Mouse (Mus musculus): ENCODE results near the gene Arl14.
A peak's percentile ranks its signal among the peaks of the same experiment; 100 is the strongest.

The Arl14 gene

DNA sequence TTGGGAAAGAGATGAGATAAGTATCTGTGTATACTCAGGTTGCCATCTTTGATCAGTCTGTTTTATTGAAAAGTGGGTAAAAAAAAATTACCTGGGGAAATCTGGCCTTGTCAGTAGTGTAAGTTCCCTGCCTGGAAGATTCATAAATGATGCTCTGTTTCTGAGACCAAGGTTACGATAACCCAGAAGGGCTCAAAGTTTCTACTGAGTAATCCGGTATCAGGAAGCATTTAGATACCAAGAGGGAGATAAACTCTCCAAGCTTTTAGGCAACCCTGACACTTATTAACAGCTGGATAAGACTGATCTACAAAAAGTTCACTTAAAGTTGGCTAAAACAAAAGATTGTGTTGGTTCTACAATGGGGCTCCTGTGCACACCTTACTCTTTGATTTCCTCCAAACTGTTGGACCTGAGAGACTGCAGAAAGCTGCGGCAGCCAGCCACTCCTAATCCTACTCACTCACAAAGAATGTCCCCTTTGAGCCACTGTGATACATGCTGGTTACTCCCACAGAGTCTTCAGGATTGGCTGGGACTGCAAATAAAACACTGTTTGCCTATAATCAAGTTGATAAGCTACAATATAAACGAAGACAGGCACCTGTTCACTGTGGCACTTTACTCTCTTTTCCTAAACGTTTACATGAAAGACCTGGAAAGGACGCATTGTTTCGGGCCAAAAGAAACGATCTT, at the start of gene Arl14:
TSS of gene Arl14 (plus strand) at position 614 of the 696 bp plus-strand sequence.
- DNase-seq: no peak

DNA sequence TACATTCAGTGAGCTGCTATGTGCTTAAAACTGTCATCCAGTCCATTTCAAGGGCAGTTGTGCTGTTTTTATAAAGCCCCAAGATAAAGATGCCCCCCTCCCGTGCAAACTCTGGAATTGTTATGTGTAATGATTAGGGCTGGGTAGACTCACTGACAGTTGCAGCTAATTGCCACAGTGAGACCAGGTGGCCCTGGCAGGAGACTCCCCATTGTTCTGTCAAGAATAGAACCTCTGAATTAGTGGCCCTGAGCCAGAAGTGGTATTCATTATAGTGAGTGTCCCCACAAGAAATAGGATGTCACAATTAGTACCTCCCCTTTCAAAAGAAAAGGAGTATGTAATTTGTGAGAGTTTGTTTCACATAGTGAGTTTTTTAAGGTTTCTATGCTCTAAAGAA, 47.0 kb upstream of the Arl14 start:
- no peak for DNase-seq

DNA sequence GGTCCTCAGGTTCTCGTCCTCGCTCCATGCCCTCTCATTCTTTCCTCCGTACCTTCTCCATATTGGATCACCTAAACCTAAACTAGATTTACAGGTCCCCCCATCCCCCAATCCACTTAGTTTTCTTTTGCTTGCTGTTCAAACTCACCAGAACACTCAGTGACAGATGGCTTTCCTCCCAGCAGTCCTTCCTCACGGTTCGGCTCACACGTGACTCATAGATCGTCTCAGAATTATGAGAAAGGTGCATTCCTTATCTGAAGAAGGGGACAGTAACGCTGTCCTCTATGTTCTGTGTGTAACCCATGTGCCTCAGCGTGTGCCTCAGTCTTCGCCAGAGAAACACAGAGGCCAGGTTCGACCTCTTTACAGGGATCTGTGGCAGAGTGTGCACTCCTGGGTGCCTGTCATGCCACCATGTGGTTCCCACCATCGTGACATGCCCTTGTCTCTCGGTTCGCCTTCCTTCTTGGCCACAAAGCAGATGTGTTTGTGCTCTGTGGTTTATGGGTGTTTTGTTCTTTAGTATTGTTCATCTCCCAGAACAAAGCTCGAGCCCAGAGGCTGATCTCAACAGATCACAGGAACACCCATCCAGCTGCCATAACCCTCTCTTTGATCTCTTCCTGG, 44.9 kb upstream of the Arl14 start:
- DNase-seq: no peak

DNA sequence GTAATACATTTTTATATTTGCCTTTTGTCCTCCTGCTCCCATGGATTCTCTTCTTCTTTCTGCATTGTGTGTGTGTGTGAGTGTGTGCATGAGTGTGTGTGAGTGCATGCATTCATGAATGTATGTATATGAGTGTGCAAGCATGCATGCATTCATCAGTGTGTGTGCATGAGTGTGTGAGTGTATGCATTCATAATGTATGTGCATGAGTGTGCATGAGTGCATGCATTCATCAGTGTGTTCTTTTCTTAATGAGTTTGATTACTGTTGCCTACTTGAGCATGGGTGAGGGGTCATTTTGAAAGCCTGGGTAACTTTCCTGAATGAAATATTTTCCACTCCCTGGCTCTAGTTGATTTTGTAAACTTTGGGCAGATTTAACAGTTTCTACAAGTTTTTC, 44.3 kb upstream of the Arl14 start:
- no peak for DNase-seq

DNA sequence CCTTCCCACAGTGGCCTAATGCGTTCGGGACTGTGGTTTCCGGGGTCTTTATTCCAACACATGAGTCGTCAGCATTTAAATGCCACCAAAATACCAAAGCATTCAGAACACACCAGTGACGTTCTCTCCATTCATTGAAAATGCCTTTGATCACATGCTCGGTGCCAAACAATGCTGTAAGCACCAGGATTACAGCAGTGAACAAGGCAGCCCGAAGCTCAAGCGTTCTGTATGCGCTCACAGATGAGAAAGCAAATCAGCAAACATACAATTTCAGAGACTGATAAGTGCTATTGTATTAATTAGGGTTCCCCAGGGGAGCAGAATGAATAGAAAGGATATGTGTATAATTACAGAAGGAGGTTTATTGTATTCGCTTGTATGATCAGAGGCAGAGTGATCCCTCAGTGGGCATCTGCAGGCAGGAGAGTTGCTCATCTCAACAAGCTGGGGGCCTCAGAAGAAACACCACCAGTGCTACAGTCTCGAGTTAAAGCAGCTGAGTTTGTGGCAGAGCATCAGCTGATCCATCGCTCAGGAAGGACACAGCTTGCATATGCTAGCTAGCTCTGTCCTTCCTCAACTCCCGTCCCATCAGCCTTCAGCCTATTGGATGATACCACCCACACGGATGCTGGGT, 43.7 kb upstream of the Arl14 start:
- no peak for DNase-seq

DNA sequence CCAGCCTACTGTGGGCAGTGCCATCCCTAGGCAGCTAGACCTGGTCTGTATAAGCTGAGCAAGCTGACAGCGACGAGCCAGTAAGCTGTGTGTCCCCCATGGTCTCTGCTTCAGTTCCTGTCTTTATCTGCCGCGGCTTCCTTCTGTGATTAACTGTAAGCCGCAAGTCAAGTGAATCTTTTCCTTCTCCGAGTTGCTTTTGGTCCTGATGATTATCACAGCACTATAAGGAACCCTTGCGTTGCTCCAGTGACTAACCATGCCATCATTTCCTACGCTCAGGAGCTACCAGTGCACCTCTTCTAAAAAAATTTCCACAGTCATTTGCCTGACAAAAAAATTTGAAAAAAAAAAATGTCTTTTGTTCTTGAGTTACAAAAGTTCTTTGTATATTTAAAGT, 40.7 kb upstream of the Arl14 start:
- no peak for DNase-seq

DNA sequence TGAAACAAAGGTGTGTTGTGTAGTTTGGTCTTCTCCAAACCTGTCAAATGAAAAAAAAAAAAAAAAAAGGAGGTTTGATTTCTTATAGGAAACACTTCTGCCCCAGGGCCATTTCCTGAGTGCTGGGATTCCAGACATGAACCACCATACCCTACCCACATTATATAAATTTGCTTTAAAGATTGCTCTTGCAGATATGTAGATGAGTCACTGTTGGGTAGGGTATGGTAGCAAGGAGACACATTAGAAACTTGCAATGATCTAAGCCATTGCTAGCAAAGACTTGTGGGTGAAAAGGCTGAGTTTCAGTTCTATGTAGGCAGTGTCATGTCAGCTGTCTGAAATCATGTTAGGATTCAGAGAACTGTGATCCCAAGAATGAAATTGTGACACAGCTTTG, 40.0 kb upstream of the Arl14 start:
- DNase-seq: no peak

DNA sequence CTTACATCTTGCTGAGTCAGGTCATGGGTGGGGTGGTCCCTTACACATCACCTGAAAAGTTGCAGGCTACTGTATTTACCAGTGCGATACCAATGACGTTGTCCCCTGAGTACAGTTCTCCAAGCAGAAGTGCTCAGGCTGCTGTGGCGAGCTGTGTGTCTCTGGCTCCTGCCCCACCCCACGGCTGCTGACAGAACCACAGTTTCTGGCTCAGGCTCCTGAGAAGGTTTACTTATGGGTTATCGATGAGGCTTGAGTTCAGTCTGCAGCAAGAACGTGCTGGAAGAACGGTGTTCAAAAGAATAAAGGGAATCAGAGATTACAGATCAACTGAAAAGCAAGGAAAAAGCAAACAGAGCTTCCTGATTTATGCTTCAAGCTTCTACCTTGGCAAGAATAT, 37.0 kb upstream of the Arl14 start:
- no peak for DNase-seq

DNA sequence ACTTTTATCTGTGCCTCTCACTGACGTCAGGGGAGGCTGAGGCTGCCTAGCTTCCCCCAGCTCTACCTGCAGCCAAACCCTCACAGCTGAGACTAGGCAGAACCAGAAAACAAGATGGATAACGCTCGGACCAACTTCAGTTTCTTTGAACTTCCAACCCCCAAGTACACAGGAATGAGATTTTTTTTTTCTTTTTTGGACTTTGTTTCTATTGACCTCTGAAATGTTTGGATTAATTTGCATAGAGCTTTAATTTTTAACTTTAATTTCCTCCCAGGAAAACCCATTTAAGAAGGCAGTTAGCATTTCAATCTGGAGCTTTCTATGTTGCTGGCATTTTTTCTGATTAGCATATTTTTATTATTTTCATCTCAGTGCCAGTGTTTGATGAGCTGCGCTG, 36.2 kb upstream of the Arl14 start:
- no peak for DNase-seq

DNA sequence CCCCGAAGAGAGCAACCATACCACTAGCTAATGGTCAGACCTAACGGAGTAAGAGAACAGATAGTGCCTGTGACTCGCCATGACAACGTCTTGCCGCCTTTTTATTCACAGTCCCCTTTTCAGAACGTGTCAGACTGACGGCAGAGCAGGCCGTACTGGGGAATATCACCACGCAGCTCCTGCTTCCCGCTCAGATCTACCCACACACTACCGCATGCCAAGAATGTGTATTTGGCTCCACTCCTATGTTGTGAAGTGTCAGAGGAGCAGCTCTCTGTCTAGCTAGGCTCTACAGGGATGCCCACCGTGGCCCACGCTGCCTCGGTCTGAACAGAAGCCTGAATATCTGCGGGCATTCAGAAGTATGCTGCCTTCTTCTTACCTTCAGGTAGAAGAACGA, 35.6 kb upstream of the Arl14 start:
- DNase-seq: peak; percentile 22

DNA sequence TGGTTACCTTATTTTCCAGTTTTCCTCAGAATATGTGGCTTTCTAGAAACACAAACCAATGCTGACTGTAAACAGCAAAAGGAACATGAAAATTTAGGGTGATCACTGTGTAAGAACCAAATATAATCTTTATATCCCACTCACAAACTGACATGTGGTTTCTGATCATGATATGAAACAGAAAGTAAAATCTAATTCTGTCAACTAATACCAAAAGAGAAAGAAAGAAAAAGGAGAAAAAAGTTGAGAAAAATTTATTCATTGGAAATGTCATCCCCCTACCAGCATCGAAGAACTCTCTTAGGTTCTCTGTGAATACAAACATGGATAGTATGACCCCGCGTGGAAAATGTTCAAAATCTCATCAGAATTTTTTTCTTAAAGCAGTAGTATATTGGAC, 29.2 kb upstream of the Arl14 start:
- no peak for DNase-seq

DNA sequence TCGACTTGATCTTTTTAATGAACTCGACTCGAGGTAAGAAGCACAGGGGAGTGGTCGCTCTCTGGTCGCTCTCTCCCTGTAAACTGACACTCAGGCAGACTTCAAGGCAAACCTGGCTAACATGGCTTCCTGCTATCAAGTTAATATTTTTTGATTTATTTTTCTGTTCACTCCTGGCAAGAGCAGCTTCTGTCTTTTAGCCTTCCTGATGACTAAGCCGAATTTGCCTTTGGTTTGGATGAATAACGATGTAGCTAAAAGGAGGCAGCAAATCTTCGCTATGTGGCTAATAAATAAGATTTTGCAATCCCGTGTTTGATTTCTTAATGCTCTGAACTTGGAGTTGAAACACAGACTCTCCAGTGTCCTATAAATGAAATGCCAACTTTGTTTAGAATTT, 27.7 kb upstream of the Arl14 start:
- DNase-seq: no peak

DNA sequence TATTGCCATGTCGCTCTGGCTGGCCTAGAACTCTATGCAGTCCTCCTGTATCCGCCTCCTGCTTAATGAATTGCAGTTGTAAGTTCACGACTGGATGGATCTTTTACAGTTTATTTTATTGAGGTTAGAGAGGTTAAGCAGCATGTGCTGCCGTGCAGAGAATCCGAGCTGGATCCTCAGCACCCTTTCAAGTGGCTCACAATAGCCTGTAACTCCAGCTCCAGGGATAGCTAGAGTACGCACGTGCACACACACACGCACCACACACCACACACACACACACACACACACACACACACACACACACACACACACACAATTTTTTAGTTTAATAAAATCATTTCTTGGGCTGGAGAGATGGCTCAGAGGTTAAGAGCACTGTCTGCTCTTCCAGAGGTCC, 27.0 kb upstream of the Arl14 start:
- no peak for DNase-seq

DNA sequence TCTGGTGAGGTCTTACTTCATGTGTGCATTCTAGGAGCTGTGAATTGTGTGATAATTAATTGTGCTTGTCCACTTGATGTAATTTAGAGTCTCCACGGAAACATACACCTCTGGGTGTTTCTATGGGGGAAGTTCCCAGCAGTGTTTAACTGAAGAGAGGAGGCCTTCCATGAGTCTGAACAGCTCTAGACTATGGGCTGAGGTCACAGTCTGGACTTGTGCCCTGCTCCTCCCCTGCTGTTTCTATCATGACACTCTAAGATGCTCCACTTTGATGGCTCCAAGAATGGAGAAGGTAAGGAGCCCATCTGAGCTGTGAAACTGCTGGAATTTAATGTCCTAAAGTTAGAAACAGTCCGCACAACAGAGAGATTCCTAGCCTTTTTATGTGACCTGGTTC, 24.1 kb upstream of the Arl14 start:
- DNase-seq: no peak

DNA sequence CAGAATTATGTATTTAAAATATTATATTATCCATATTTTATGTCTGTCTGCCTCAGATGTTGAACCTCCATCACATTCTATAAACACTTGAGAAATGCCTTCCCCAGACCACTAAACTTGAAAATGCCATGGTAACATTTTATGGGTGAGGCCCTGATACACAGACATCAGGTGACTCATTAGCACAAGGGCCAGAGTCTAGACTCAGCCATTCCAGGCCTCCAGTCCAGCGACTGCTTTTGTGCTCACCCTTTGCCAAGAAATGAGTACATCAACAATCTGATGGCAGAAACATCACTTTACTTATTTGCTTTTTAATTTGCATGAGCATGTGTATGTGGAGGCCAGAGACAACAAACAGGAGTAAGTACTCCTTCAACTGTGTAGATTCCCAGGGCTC, 22.0 kb upstream of the Arl14 start:
- no peak for DNase-seq

DNA sequence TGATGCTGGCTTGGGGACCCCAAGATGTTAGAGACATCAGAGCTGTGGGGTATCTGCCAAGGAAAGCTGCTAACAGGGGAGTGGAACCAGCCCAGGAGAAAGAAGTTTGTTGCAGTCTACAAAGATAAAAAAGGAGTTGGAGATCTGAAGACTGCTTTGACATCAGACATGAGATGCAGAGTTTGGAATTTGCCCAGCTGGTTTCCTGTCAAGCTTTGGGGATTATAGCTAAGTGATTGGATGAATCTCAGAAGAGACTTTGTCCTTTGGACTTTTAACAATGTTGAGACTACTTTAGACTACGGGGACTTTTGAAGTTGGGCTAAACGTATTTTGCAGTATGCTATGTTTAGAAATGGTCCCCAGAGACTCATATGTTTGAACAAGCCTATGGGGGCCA, 21.0 kb upstream of the Arl14 start:
- DNase-seq: no peak

DNA sequence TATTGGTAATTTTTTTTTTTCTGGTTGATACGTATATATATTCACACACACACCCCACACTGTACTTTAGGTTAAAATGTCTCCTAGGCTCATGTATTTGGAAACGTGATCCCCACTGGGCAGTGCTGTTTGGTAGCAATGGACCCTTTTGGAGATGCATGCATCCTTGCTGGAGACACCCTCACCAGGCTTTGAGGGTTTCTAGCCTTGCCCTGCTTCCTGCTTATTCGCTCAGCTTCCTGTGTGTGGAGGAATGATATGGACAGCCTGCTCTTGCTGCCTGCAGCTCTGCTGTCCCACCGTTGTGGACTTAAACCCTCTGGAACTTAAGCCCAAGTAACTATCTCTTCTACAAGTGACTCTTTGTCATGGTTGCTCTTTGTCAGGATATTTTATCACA, 19.3 kb upstream of the Arl14 start:
- DNase-seq: no peak

DNA sequence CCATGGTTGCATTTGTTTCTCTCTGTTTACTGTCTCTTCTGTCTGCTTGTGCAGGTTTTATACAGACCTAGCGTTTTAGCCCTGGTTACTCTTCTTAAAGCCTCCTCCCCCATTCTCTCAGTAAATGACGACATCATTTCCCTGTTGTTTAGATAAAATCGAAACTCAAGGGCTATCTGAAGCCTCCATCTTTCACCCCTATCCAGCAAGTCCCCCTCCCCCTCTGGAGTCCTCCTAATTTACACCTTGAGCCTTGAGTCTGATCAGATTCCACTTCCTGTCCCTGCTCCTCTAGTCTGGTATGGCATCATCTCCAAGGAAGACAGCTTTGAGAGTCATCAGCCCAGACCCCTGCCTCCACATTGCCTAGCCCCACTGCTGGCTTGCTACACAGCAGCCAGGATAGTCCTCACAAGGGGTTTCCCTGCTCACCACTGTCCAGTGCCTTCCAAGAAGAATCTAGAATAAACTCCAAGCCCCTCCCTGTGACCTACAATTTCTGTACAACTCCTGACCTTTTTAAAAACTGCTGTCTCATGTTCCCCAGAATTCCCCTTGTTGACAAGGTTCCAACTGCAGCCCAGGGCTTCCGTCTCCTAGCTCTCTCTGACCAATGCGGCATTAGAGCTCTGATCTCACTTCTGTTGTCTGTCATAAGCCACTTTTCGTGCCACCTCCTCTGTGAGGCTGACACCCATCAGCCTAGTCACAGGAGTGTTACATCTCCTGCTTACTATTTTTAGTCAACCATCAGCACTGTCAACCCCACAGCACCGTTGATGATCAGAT, 16.8 kb upstream of the Arl14 start:
- no peak for DNase-seq

DNA sequence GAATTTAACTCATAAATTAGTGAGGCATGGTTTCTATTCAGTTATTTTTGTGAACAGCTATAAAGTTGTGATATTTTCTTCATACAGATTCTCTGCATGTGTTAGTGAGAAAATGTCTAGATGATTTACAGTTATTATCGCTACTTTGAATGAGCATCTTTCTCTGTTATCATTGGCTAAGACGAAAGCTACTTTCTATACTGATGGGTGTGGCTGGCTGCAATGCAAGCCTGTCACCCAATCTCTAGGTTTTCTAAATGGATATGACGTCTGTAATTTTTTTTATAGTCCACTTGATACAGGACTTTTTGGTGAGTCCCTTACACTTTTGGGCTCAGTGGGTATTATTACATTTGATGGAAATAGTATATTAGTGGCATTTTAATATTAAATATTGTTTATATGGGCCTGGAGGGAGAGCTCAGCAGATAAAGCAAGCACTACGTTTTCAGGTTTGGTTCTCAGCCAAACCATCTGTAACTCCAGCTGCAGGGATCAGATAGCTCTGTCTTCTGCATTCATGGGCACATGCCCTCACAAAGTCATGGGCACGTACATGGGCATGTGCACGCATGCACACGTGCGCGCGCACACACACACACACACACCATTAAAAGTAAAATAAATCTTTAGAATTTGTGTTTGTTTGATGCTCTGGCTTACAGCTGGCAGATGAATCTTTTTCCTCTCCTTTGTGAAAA, 15.9 kb upstream of the Arl14 start:
- no peak for DNase-seq

DNA sequence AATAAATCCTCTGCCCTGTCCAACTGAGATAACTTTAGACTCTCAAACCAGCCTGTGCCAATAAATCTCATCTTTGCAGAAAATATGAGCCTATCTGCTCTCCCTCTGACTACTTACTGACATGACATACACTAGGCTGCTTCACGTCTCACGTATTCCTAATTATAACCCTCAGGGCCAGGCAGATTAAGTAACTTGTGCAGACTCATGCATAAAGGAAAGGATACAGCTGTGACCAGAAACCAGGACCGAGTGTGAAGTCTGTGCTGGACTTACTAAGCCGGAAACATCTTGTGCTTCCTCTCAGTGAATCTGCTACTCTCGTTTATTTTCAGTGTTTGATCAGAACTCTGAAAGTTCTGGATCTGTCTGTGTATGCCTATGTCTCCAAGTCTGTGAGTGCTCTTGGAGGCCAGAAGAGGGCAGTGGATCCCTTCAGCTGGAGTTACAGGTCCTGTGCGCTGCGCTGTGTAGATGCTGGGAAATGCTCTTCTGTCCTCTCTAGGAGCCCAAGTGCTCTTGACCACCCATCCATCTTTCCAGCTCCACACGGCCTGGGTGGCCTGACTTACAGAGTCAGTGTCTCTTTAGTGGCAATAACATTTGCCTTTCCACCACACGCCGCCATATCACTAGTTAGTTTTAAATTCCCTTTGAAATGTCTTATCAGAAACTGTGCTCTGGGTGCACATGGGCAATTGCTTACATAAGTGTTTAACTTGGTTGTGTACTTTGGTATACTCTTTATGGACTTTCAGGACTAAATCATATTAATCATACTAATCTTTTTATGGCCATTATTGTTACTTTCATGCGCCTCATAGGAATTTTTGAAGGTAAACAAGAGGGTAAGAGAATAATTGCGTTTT, 13.5 kb upstream of the Arl14 start:
- DNase-seq: no peak

DNA sequence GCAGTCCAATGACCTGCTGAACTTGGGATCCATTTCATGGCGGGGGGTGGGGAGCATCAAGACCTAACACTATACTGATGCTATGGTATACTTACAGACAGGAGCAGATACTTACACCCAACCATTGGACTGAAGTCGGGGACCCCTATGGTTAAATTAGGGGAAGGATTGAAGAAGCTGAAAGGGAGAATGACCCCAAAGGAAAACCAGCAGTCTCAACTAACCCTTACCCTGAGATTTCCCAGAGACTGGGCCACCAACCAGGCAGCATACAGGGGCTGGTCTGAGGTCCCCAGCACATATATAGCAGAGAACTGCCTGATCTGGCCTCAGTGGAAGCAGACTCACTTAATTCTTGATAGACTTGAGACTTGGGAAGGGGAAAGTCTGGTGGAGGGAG, 10.0 kb upstream of the Arl14 start:
- DNase-seq: no peak

DNA sequence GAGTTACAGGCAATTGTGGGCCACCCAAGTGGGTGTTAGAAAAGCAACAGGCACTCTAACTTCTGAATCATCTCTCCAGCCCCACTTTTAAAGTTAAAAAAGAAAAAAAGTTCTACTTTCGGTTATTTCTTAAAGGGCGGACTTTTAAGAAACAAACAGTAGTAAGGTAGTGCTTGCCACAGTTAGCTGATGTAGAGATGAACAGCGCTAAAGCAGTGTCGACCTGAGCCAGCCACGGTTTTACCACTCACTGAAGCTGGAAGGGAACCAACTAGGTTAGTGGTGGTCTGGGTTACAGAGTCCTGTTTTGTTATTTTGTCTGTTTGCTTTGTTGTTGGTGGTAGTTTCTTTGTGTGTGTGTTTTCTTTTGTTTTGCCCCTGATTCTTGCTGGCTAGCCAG, 8.8 kb upstream of the Arl14 start:
- DNase-seq: no peak

All from right cerebral cortex, postnatal 25 days (tissue).